Mouse (Mus musculus) gastrocnemius, adult 2 months (tissue): ENCODE results near the gene Map7. TPM values are rescaled to one million over a fixed set of nuclear protein-coding genes. Genes with fewer than 3 reads are reported as not detected.
A peak's percentile ranks its signal among the peaks of the same experiment; 100 is the strongest.

Experiments
- DNase-seq: peaks from one replicate; pipeline ENCODE4 v3.0.0; 2022
- H3K27ac ChIP-seq: fragments of 200-600 bp; 2 replicates; pipeline ENCODE4 v1.8.1; 2022; ENCODE audit warnings: mild to moderate bottlenecking
- H3K4me3 ChIP-seq: fragments of 200-600 bp; 2 replicates; pipeline ENCODE4 v1.8.1; 2022; ENCODE audit warnings: mild to moderate bottlenecking, moderate library complexity
- CTCF ChIP-seq: fragments of 200-600 bp; IDR thresholded peaks from 2 replicates; pipeline ENCODE4 v1.8.1; 2022; ENCODE audit warnings: antibody characterized with exemption, mild to moderate bottlenecking, moderate library complexity
- intact Hi-C: fragments of 180-260 bp; cut with DNase I; formaldehyde crosslinking; loops from one replicate; pipeline ENCODE4 v1.15.1; 2025
- long read RNA-seq, 2 experiments: library from polyadenylated mRNA; stranded (forward); transcript quantifications; one replicate each; pipeline ENCODE4 v2.0.0; 2021
- total RNA-seq, 2 experiments: library from RNA; stranded (reverse); gene quantifications; 2 replicates each; pipeline ENCODE4 v1.2.3; 2021

Map7 gene
- total RNA-seq = 1 to 10 TPM; 3.9 to 4.9 TPM
- long read RNA-seq, experiment 1, full-length matches to known transcripts = 4 of 4 reads
- long read RNA-seq, experiment 1, partial matches to known transcripts = 0 of 4 reads
- long read RNA-seq, experiment 1, other reads (novel, unspliced or antisense) = 0 of 4 reads
- long read RNA-seq, experiment 2, full-length matches to known transcripts = 12 of 13 reads
- long read RNA-seq, experiment 2, partial matches to known transcripts = 1 of 13 reads
- long read RNA-seq, experiment 2, other reads (novel, unspliced or antisense) = 0 of 13 reads

GRCm38 (mm10) chr10:20148130-20148772 is at the start of gene Map7:
Gene Map7 (plus strand): TSS chr10:20148471.
- H3K4me3 ChIP-seq = peak within 1 kb of the TSS; percentile 95
- no peak for TF ChIP-seq CTCF
- DNase-seq = peak; percentile 26
- intact Hi-C loops = no loop called here
- H3K27ac ChIP-seq = peak within 1 kb of the TSS; percentile 68

GRCm38 (mm10) chr10:20101456-20101855 is 46.8 kb upstream of the Map7 start:
- intact Hi-C loops = no loop called here
- no peak for DNase-seq
- Histone ChIP-seq H3K27ac (no peak overlapping the region), H3K4me3 (no peak overlapping the region)
- TF ChIP-seq CTCF = no peak

GRCm38 (mm10) chr10:20104271-20104931 is 43.9 kb upstream of the Map7 start:
- peak; percentile 81 for DNase-seq
- Histone ChIP-seq H3K27ac (peak overlapping the region; percentile 79), H3K4me3 (no peak overlapping the region)
- intact Hi-C loops = no loop called here
- no peak for TF ChIP-seq CTCF

GRCm38 (mm10) chr10:20105575-20105974 is 42.7 kb upstream of the Map7 start:
- no peak for DNase-seq
- no peak overlapping the region for H3K4me3 ChIP-seq
- no peak for TF ChIP-seq CTCF
- H3K27ac ChIP-seq = peak overlapping the region; percentile 79
- intact Hi-C loops = no loop called here

- TF ChIP-seq CTCF = no peak
- intact Hi-C loops = no loop called here
- no peak for DNase-seq
- no peak overlapping the region for H3K4me3 ChIP-seq
- H3K27ac ChIP-seq = no peak overlapping the region
These were observed 41.2 kb upstream of the Map7 start for GRCm38 (mm10) chr10:20107031-20107430.

GRCm38 (mm10) chr10:20111508-20111907 is 36.8 kb upstream of the Map7 start:
- Histone ChIP-seq H3K4me3 (no peak overlapping the region), H3K27ac (no peak overlapping the region)
- intact Hi-C loops = no loop called here
- DNase-seq = no peak
- TF ChIP-seq CTCF = no peak

GRCm38 (mm10) chr10:20112026-20112973 is 36.0 kb upstream of the Map7 start:
- no peak for TF ChIP-seq CTCF
- H3K4me3 ChIP-seq = no peak overlapping the region
- no peak overlapping the region for H3K27ac ChIP-seq
- intact Hi-C loops = no loop called here
- DNase-seq = no peak

- no peak overlapping the region for H3K27ac ChIP-seq
- TF ChIP-seq CTCF = no peak
- no peak for DNase-seq
These were observed 28.5 kb upstream of the Map7 start for GRCm38 (mm10) chr10:20119504-20120425.

GRCm38 (mm10) chr10:20121981-20122380 is 26.3 kb upstream of the Map7 start:
- DNase-seq = no peak
- TF ChIP-seq CTCF = no peak
- no peak overlapping the region for H3K27ac ChIP-seq
- H3K4me3 ChIP-seq = no peak overlapping the region
- intact Hi-C loops = no loop called here

More at GRCm38 (mm10) chr10:20119504-20120425, 28.5 kb upstream of the Map7 start:
- intact Hi-C loops = no loop called here
- H3K4me3 ChIP-seq = no peak overlapping the region

- DNase-seq = peak; percentile 32
These were observed 24.9 kb upstream of the Map7 start for GRCm38 (mm10) chr10:20123401-20123800.

GRCm38 (mm10) chr10:20124576-20124975 is 23.7 kb upstream of the Map7 start:
- no peak for DNase-seq
- intact Hi-C loops = loop anchor here (2.0 kb wide), 2 partner anchors 52 to 416 kb away; no protein-coding TSS in a partner anchor
- Histone ChIP-seq H3K27ac (no peak overlapping the region), H3K4me3 (no peak overlapping the region)
- no peak for TF ChIP-seq CTCF

More at GRCm38 (mm10) chr10:20123401-20123800, 24.9 kb upstream of the Map7 start:
- Histone ChIP-seq H3K4me3 (no peak overlapping the region), H3K27ac (peak overlapping the region; percentile 25; the same call in 1 of the 2 replicates)
- TF ChIP-seq CTCF = no peak
- intact Hi-C loops = no loop called here
